Mouse (Mus musculus): Measurements from ENCODE around the gene Rictor. TPM values are rescaled to one million over a fixed set of nuclear protein-coding genes. Genes with fewer than 3 reads are reported as not detected.

Rictor gene
- polyA plus RNA-seq, 1 experiment from 2014 or later, result 53.9 TPM

DNA sequence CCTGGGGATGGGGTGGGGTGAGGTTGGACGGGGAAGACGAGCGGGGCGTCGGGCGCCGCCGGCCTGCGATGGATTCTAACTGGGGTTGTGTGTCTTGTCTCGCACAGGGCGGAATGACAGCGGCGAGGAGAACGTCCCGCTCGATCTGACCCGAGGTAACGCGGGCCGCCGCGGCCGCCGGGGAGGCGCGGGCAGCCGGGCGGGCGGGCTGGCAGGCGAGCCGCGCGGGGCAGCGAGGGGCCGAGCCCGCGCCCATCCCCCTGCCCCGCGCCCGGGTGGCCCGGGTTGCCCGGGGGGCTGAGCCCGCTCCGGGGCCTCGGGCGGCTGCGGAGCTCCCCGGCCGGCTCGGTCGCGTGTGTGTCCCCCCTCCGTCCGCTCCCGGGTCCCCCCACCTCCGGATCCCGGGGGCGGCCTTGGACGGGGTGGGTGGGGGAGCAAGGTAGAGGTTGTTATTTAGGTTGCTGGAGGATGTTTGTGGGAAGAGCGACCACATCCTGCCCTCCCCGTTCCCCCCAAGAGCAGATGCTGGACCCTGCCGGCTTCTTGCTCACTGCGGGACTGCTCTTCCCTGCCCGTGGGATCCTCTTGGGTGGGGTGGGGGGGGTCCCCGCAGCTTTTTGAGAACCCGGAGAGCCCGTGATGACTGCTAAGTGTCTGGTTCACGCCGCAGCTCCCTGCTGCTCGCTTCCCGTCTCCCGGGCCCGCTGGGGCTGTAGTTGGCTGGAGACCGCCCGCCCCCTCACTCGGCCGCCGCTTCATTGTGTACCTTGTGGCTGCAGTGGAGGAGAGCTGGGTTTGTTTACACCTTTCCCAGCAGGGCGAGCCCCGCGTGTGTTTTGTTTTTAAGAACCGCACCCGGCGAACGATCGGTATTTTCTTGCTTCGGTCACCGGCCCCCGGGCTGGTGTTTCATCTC is 605 bp downstream of the Rictor start:
- peak overlapping the region; percentile 67 for H3K4me2 ChIP-seq (replicated peaks)
- no peaks in the 10 kb centered on the region for H3K27me3 ChIP-seq (ENCODE audit: control insufficient read depth, insufficient read depth, low read length)
- peak overlapping the region; percentile 94 for H3K9ac ChIP-seq
- peak overlapping the region; percentile 95 for H3K27ac ChIP-seq
- under 1% methylated on average over 66 of the region's 89 CpGs for WGBS
- no peaks in the 10 kb centered on the region for H3K9me3 ChIP-seq (ENCODE audit: control insufficient read depth, low read length)
- peaks cover 17% of the 10 kb centered on the region for H3K4me1 ChIP-seq (replicated peaks; ENCODE audit: control insufficient read depth, insufficient read depth, low read length)
- ATAC-seq (ENCODE audit: low FRiP score) (peak; percentile 86), DNase-seq (ENCODE audit: low spot score) (no peak)
- peak overlapping the region; percentile 89 for H3K4me3 ChIP-seq (replicated peaks; ENCODE audit: low read length)
- H3K36me3 ChIP-seq (replicated peaks; ENCODE audit: control insufficient read depth, insufficient read depth), result no peaks in the 10 kb centered on the region

DNA sequence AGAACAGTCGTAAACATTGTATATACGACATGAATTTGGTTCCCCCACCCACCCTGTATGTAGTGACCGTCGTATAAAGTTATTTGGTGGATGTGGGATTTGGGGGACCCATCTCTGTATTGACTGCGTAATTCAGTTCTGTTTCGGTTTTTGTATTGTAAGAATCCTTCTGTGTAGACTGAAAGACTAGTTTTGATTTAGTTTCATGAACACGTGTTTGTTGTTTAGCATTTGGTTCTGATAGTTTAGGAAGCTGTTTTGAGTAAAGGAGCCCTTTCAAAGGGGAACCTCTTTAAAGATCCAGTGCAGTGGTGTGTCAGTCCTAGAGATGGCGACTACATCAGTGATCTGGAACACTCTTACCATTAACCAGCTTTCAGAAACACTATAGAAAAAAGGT is 1.4 kb downstream of the Rictor start:
- Histone ChIP-seq H3K4me3 (replicated peaks; ENCODE audit: low read length) (peak overlapping the region; percentile 89), H3K9ac (peak overlapping the region; percentile 94), H3K4me2 (replicated peaks) (peak overlapping the region; percentile 67), H3K27me3 (ENCODE audit: control insufficient read depth, insufficient read depth, low read length) (no peaks in the 10 kb centered on the region), H3K9me3 (ENCODE audit: control insufficient read depth, low read length) (no peaks in the 10 kb centered on the region), H3K36me3 (replicated peaks; ENCODE audit: control insufficient read depth, insufficient read depth) (no peaks in the 10 kb centered on the region), H3K27ac (no peak overlapping the region), H3K4me1 (replicated peaks; ENCODE audit: control insufficient read depth, insufficient read depth, low read length) (peaks cover 18% of the 10 kb centered on the region)
- ATAC-seq (ENCODE audit: low FRiP score), result no peak
- 20% methylated on average over 8 of the region's 8 CpGs for WGBS
- no peak for DNase-seq (ENCODE audit: low spot score)

DNA sequence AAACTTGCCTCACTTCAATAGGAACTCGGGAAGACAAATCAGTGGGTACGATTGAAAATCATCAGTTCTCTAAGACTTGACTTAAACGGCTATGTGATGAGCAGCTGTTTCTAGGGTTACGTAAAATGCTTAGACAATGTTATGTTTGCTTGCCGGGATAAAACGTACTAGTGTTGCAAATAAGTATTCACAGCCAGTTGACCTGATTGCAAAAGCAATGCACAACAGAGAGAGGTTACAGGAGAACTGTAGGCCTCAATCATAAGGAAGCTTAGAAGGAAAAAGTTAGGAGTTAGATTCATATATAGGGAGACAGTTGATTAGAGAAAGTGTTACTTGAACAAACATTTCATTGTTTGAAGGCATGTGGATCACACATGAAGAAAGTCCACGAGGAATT is 2.2 kb downstream of the Rictor start:
- no peaks in the 10 kb centered on the region for H3K27me3 ChIP-seq (ENCODE audit: control insufficient read depth, insufficient read depth, low read length)
- H3K27ac ChIP-seq, result no peak overlapping the region
- peak overlapping the region; percentile 67 for H3K4me2 ChIP-seq (replicated peaks)
- 0 out of 2 replicates have a peak overlapping the region, but pooled peaks have one; percentile 22 for H3K9ac ChIP-seq
- no peaks in the 10 kb centered on the region for H3K36me3 ChIP-seq (replicated peaks; ENCODE audit: control insufficient read depth, insufficient read depth)
- H3K4me3 ChIP-seq (replicated peaks; ENCODE audit: low read length), result peak overlapping the region; percentile 1; the same call in 1 of the 2 replicates
- no peak for ATAC-seq (ENCODE audit: low FRiP score)
- no peaks in the 10 kb centered on the region for H3K9me3 ChIP-seq (ENCODE audit: control insufficient read depth, low read length)
- 80% methylated on average over 7 of the region's 7 CpGs for WGBS
- no peak for DNase-seq (ENCODE audit: low spot score)
- H3K4me1 ChIP-seq (replicated peaks; ENCODE audit: control insufficient read depth, insufficient read depth, low read length), result peaks cover 18% of the 10 kb centered on the region

DNA sequence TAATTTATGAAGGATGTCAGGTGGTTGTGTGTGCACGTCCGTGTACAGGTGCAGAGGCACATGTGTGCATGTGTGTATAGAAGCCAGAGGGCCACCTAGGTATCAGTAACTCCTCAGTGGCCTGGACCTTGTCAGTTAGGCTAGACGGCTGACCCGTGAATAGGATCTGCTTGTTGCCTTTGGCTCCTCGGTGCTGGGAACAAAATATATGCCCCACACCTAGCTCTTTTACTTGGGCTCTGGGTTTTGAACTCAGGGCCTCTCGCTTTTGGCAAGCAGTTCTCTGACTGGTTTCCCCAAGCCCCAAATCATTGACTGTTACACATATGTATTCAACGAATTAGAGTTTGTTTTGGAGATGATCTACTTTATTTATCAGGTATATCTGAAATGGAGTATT is 3.0 kb downstream of the Rictor start:
- ATAC-seq (ENCODE audit: low FRiP score), result no peak
- H3K9ac ChIP-seq, result no peak overlapping the region
- WGBS, result 89% methylated on average over 7 of the region's 7 CpGs

DNA sequence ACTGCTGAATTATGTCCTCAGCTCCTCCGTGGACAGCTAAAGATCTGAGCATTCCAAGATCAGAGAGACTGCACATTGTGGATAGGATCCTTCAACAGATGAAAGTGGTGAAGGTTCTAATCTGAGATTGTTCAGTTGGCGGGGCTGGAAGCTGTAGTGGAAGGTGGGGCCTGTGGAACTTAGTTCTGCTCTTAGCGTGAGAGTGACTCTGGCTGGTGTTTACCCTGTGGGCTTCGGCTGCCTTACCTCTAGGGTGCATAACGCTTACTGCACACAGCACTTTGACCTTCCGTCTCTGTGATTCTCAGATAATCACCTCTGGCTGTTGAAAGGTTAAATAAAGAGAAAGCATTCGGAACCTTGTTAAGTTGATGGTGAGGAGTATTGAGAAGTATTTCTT is 6.6 kb downstream of the Rictor start:
- ATAC-seq (ENCODE audit: low FRiP score) (no peak), DNase-seq (ENCODE audit: low spot score) (no peak)
- Histone ChIP-seq H3K27me3 (ENCODE audit: control insufficient read depth, insufficient read depth, low read length) (no peaks in the 10 kb centered on the region), H3K9me3 (ENCODE audit: control insufficient read depth, low read length) (no peaks in the 10 kb centered on the region), H3K36me3 (replicated peaks; ENCODE audit: control insufficient read depth, insufficient read depth) (no peaks in the 10 kb centered on the region), H3K4me2 (replicated peaks) (no peak overlapping the region), H3K4me1 (replicated peaks; ENCODE audit: control insufficient read depth, insufficient read depth, low read length) (peaks cover 13% of the 10 kb centered on the region), H3K4me3 (replicated peaks; ENCODE audit: low read length) (no peak overlapping the region), H3K27ac (no peak overlapping the region), H3K9ac (no peak overlapping the region)
- 75% methylated on average over 7 of the region's 7 CpGs for WGBS

More for the DNA sequence above, 3.0 kb downstream of the Rictor start:
- H3K27me3 ChIP-seq (ENCODE audit: control insufficient read depth, insufficient read depth, low read length), result no peaks in the 10 kb centered on the region
- no peak overlapping the region for H3K27ac ChIP-seq
- no peaks in the 10 kb centered on the region for H3K9me3 ChIP-seq (ENCODE audit: control insufficient read depth, low read length)
- no peak overlapping the region for H3K4me2 ChIP-seq (replicated peaks)
- H3K36me3 ChIP-seq (replicated peaks; ENCODE audit: control insufficient read depth, insufficient read depth), result no peaks in the 10 kb centered on the region
- DNase-seq (ENCODE audit: low spot score), result no peak
- H3K4me1 ChIP-seq (replicated peaks; ENCODE audit: control insufficient read depth, insufficient read depth, low read length), result peaks cover 18% of the 10 kb centered on the region
- no peak overlapping the region for H3K4me3 ChIP-seq (replicated peaks; ENCODE audit: low read length)

DNA sequence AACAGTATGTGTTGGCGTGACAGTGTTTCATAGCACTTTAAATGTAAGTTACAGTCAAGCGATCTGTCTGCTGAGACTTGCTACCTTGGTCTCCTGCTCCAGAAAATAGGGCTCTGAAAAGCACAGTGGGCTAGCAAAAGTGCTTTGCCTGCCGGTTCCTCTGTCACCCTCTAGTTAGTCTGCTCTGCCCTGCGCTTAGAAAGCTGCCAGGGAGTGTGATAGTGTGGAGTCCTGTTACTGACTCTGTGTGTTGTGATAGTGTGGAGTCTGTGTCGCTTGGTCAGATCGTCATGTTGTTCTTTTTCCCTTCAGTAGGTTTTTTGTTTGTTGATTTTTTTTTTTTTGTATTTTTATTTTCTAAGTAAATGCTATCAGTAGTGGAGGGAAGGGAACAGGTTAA is 7.1 kb downstream of the Rictor start:
- ATAC-seq (ENCODE audit: low FRiP score), result no peak
- no peak overlapping the region for H3K27ac ChIP-seq
- H3K4me2 ChIP-seq (replicated peaks), result no peak overlapping the region
- 78% methylated on average over 6 of the region's 6 CpGs for WGBS
- no peaks in the 10 kb centered on the region for H3K9me3 ChIP-seq (ENCODE audit: control insufficient read depth, low read length)
- no peak overlapping the region for H3K4me3 ChIP-seq (replicated peaks; ENCODE audit: low read length)
- H3K9ac ChIP-seq, result no peak overlapping the region
- no peaks in the 10 kb centered on the region for H3K27me3 ChIP-seq (ENCODE audit: control insufficient read depth, insufficient read depth, low read length)
- H3K4me1 ChIP-seq (replicated peaks; ENCODE audit: control insufficient read depth, insufficient read depth, low read length), result peaks cover 9% of the 10 kb centered on the region
- no peaks in the 10 kb centered on the region for H3K36me3 ChIP-seq (replicated peaks; ENCODE audit: control insufficient read depth, insufficient read depth)
- DNase-seq (ENCODE audit: low spot score), result no peak

DNA sequence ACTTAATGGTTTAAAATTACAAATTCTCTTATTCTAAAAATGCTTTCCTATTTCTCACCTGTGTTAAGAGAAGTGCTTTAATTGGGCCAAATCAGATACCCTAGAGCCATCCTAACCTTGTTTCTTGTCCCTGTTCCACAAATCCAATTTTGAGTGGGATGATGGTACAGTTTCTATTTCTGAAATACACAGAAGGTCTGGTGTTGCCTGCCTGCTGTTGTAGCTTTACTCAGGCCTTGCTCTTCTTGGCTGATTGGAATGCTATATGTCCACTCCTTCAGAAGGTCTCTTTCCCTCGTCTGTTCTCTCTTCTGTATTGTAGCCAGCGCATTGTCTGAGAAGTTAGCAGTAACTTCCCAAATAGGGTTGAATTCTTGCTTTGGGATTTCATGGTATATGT is 13.2 kb downstream of the Rictor start:
- no peak overlapping the region for H3K27ac ChIP-seq
- H3K9ac ChIP-seq, result no peak overlapping the region
- no peaks in the 10 kb centered on the region for H3K9me3 ChIP-seq (ENCODE audit: control insufficient read depth, low read length)
- H3K4me1 ChIP-seq (replicated peaks; ENCODE audit: control insufficient read depth, insufficient read depth, low read length), result no peaks in the 10 kb centered on the region
- no peaks in the 10 kb centered on the region for H3K27me3 ChIP-seq (ENCODE audit: control insufficient read depth, insufficient read depth, low read length)
- H3K36me3 ChIP-seq (replicated peaks; ENCODE audit: control insufficient read depth, insufficient read depth), result no peaks in the 10 kb centered on the region
- DNase-seq (ENCODE audit: low spot score) (no peak), ATAC-seq (ENCODE audit: low FRiP score) (no peak)
- 91% methylated on average over 2 of the region's 2 CpGs for WGBS
- no peak overlapping the region for H3K4me3 ChIP-seq (replicated peaks; ENCODE audit: low read length)
- H3K4me2 ChIP-seq (replicated peaks), result no peak overlapping the region

DNA sequence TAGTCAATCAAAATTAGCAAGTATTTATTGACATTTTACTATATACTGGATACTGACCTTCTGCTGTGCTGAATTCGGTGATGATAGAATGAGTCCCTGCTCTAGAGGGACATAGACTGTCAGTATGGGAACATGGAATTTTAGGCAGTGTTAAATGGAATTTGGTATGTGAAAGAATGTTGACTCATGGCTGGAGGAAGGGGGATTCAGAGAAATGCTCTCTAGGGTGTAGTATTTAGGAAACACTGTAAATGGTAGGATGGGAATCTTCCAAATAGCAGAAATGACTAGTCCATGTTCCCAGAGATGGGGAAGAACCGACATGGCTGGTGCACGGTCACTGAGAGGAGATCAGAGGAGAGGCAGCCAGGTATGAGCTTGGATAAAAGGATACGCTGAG is 13.6 kb downstream of the Rictor start:
- Histone ChIP-seq H3K4me1 (replicated peaks; ENCODE audit: control insufficient read depth, insufficient read depth, low read length) (no peaks in the 10 kb centered on the region), H3K4me2 (replicated peaks) (no peak overlapping the region), H3K4me3 (replicated peaks; ENCODE audit: low read length) (no peak overlapping the region), H3K9me3 (ENCODE audit: control insufficient read depth, low read length) (no peaks in the 10 kb centered on the region), H3K27me3 (ENCODE audit: control insufficient read depth, insufficient read depth, low read length) (no peaks in the 10 kb centered on the region), H3K9ac (no peak overlapping the region), H3K27ac (no peak overlapping the region), H3K36me3 (replicated peaks; ENCODE audit: control insufficient read depth, insufficient read depth) (no peaks in the 10 kb centered on the region)
- DNase-seq (ENCODE audit: low spot score) (no peak), ATAC-seq (ENCODE audit: low FRiP score) (no peak)
- 96% methylated on average over 4 of the region's 4 CpGs for WGBS

DNA sequence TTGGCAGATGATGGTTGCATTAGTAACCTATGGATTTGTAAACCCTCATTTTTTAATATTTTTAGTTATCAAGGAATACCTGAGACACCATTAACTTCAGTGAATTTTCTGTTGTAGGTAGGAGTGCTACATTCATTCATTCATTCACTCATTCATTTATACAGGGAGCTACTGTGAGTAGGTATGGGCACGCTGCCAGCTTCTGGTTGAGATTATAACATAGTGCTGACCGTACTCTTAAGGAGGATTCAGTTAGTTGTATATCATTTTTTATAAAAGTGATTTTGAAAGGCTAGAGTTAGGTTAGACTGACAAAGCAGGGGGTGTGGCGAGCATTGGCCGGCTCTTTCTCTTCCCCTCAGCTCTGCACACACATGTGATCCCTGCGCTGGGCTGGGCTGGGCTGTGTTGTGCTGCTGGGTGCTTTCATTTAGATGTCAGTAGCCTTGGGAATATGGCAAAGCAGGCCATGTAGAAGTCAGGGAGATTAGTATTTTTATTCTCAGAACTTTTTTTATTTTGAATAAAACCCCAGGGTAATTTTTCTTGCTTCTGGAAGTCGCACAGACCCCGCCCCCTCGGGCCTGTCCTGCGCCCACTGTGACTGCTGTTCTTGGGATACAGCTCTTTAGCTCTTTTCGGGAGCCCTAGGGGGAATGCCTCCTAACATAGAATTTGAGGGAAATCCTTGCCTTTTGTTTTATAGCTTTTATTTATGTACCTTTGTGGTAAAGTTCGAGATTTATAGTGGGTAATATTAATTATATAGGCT is 14.4 kb downstream of the Rictor start:
- no peak overlapping the region for H3K27ac ChIP-seq

More for the DNA sequence above, 14.4 kb downstream of the Rictor start:
- DNase-seq (ENCODE audit: low spot score), result no peak
- no peaks in the 10 kb centered on the region for H3K36me3 ChIP-seq (replicated peaks; ENCODE audit: control insufficient read depth, insufficient read depth)
- H3K9ac ChIP-seq, result no peak overlapping the region
- 0 out of 2 replicates have a peak, but pooled peaks cover 2% of the 10 kb centered on the region for H3K4me1 ChIP-seq (replicated peaks; ENCODE audit: control insufficient read depth, insufficient read depth, low read length)
- H3K4me3 ChIP-seq (replicated peaks; ENCODE audit: low read length), result no peak overlapping the region
- H3K4me2 ChIP-seq (replicated peaks), result no peak overlapping the region
- no peaks in the 10 kb centered on the region for H3K9me3 ChIP-seq (ENCODE audit: control insufficient read depth, low read length)
- no peaks in the 10 kb centered on the region for H3K27me3 ChIP-seq (ENCODE audit: control insufficient read depth, insufficient read depth, low read length)
- WGBS, result 93% methylated on average over 11 of the region's 11 CpGs
- no peak for ATAC-seq (ENCODE audit: low FRiP score)

Measured in hindbrain, embryonic 14.5 days (tissue).